Mouse (Mus musculus): ENCODE measurements around the gene Plcxd2. TPM values are rescaled to one million over a fixed set of nuclear protein-coding genes. Genes with fewer than 3 reads are reported as not detected.
A peak's percentile ranks its signal among the peaks of the same experiment; 100 is the strongest.

Gene Plcxd2
- 0.78 TPM in 2 replicates for polyA plus RNA-seq (2014; fragmentation: Nextera tagmentation; extraction: Ambion mirVana)

GRCm38 (mm10) chr16:46010153-46010905, at the start of gene Plcxd2:
Gene Plcxd2, minus strand, starts transcription at chr16:46010218.
- Histone ChIP-seq H3K27ac (ENCODE audit: low read depth) (peak within 1 kb of the TSS; percentile 21), H3K27me3 (ENCODE audit: insufficient read depth, low read length) (no peaks in the 10 kb centered on the region), H3K4me1 (ENCODE audit: insufficient read depth) (0 out of 2 replicates have a peak, but pooled peaks cover 3% of the 10 kb centered on the region), H3K4me3 (ENCODE audit: low read depth, low read length) (peak within 1 kb of the TSS; percentile 58), H3K9ac (peak within 1 kb of the TSS; percentile 65), H3K9me3 (ENCODE audit: low read depth, low read length) (no peaks in the 10 kb centered on the region), H3K4me2 (peak within 1 kb of the TSS; percentile 96), H3K36me3 (ENCODE audit: insufficient read depth) (no peaks in the 10 kb centered on the region)
- ATAC-seq (ENCODE audit: insufficient read depth) (peak; percentile 99), DNase-seq (peak; percentile 98)
- under 1% methylated on average over 39 of the region's 39 CpGs for WGBS
- TF ChIP-seq CTCF (IDR thresholded peaks at IDR 0.05; ENCODE audit: low read depth): peak; percentile 19; the same call in 1 of the 2 replicates

- no peak overlapping the region for H3K4me2 ChIP-seq
- H3K9ac ChIP-seq: no peak overlapping the region
- H3K9me3 ChIP-seq (ENCODE audit: low read depth, low read length): no peaks in the 10 kb centered on the region
- WGBS: 78% methylated on average over 2 of the region's 2 CpGs
- H3K27me3 ChIP-seq (ENCODE audit: insufficient read depth, low read length): no peaks in the 10 kb centered on the region
- no peak for TF ChIP-seq CTCF (IDR thresholded peaks at IDR 0.05; ENCODE audit: low read depth)
- no peak overlapping the region for H3K27ac ChIP-seq (ENCODE audit: low read depth)
- DNase-seq: no peak
- no peaks in the 10 kb centered on the region for H3K36me3 ChIP-seq (ENCODE audit: insufficient read depth)
- no peak overlapping the region for H3K4me3 ChIP-seq (ENCODE audit: low read depth, low read length)
- ATAC-seq (ENCODE audit: insufficient read depth): no peak
- no peaks in the 10 kb centered on the region for H3K4me1 ChIP-seq (ENCODE audit: insufficient read depth)
Observed at GRCm38 (mm10) chr16:46046906-46047305, 36.9 kb upstream of the Plcxd2 start.

- H3K27ac ChIP-seq (ENCODE audit: low read depth): no peak overlapping the region
- H3K4me1 ChIP-seq (ENCODE audit: insufficient read depth): no peaks in the 10 kb centered on the region
- no peak for ATAC-seq (ENCODE audit: insufficient read depth)
- 43% methylated on average over 2 of the region's 2 CpGs for WGBS
- no peaks in the 10 kb centered on the region for H3K27me3 ChIP-seq (ENCODE audit: insufficient read depth, low read length)
- H3K4me3 ChIP-seq (ENCODE audit: low read depth, low read length): no peak overlapping the region
- H3K9ac ChIP-seq: no peak overlapping the region
- no peaks in the 10 kb centered on the region for H3K9me3 ChIP-seq (ENCODE audit: low read depth, low read length)
- no peak for DNase-seq
- no peak overlapping the region for H3K4me2 ChIP-seq
- TF ChIP-seq CTCF (IDR thresholded peaks at IDR 0.05; ENCODE audit: low read depth): no peak
- H3K36me3 ChIP-seq (ENCODE audit: insufficient read depth): no peaks in the 10 kb centered on the region
Observed at GRCm38 (mm10) chr16:46036261-46036660, 26.2 kb upstream of the Plcxd2 start.

- Histone ChIP-seq H3K9ac (no peak overlapping the region), H3K4me1 (ENCODE audit: insufficient read depth) (no peaks in the 10 kb centered on the region), H3K27ac (ENCODE audit: low read depth) (no peak overlapping the region), H3K9me3 (ENCODE audit: low read depth, low read length) (no peaks in the 10 kb centered on the region), H3K36me3 (ENCODE audit: insufficient read depth) (no peaks in the 10 kb centered on the region), H3K4me3 (ENCODE audit: low read depth, low read length) (no peak overlapping the region), H3K27me3 (ENCODE audit: insufficient read depth, low read length) (no peaks in the 10 kb centered on the region), H3K4me2 (no peak overlapping the region)
- no peak for TF ChIP-seq CTCF (IDR thresholded peaks at IDR 0.05; ENCODE audit: low read depth)
- no peak for DNase-seq
- WGBS: 58% methylated on average over 9 of the region's 9 CpGs
- ATAC-seq (ENCODE audit: insufficient read depth): no peak
Observed at GRCm38 (mm10) chr16:46033896-46034295, 23.9 kb upstream of the Plcxd2 start.

GRCm38 (mm10) chr16:46022958-46023491, 13.0 kb upstream of the Plcxd2 start:
- H3K4me3 ChIP-seq (ENCODE audit: low read depth, low read length): no peak overlapping the region
- DNase-seq: no peak
- no peaks in the 10 kb centered on the region for H3K36me3 ChIP-seq (ENCODE audit: insufficient read depth)
- no peaks in the 10 kb centered on the region for H3K27me3 ChIP-seq (ENCODE audit: insufficient read depth, low read length)
- H3K27ac ChIP-seq (ENCODE audit: low read depth): no peak overlapping the region
- H3K9me3 ChIP-seq (ENCODE audit: low read depth, low read length): no peaks in the 10 kb centered on the region
- WGBS: 59% methylated on average over 5 of the region's 5 CpGs
- no peak overlapping the region for H3K9ac ChIP-seq
- ATAC-seq (ENCODE audit: insufficient read depth): peak; percentile 46
- no peak overlapping the region for H3K4me2 ChIP-seq
- no peak for TF ChIP-seq CTCF (IDR thresholded peaks at IDR 0.05; ENCODE audit: low read depth)
- no peaks in the 10 kb centered on the region for H3K4me1 ChIP-seq (ENCODE audit: insufficient read depth)

- H3K4me2 ChIP-seq: no peak overlapping the region
- DNase-seq (peak; percentile 90), ATAC-seq (ENCODE audit: insufficient read depth) (peak; percentile 81)
- H3K4me1 ChIP-seq (ENCODE audit: insufficient read depth): no peaks in the 10 kb centered on the region
- H3K27me3 ChIP-seq (ENCODE audit: insufficient read depth, low read length): no peaks in the 10 kb centered on the region
- H3K27ac ChIP-seq (ENCODE audit: low read depth): no peak overlapping the region
- no peak overlapping the region for H3K9ac ChIP-seq
- peak; percentile 90 for TF ChIP-seq CTCF (IDR thresholded peaks at IDR 0.05; ENCODE audit: low read depth)
- H3K36me3 ChIP-seq (ENCODE audit: insufficient read depth): no peaks in the 10 kb centered on the region
- no peaks in the 10 kb centered on the region for H3K9me3 ChIP-seq (ENCODE audit: low read depth, low read length)
- H3K4me3 ChIP-seq (ENCODE audit: low read depth, low read length): no peak overlapping the region
- WGBS: 47% methylated on average over 5 of the region's 5 CpGs
Observed at GRCm38 (mm10) chr16:46022189-46022928, 12.3 kb upstream of the Plcxd2 start.

GRCm38 (mm10) chr16:46021302-46021701, 11.3 kb upstream of the Plcxd2 start:
- Histone ChIP-seq H3K27ac (ENCODE audit: low read depth) (no peak overlapping the region), H3K4me1 (ENCODE audit: insufficient read depth) (no peaks in the 10 kb centered on the region), H3K27me3 (ENCODE audit: insufficient read depth, low read length) (no peaks in the 10 kb centered on the region), H3K9ac (no peak overlapping the region), H3K4me2 (no peak overlapping the region), H3K9me3 (ENCODE audit: low read depth, low read length) (no peaks in the 10 kb centered on the region), H3K36me3 (ENCODE audit: insufficient read depth) (no peaks in the 10 kb centered on the region), H3K4me3 (ENCODE audit: low read depth, low read length) (no peak overlapping the region)
- DNase-seq: no peak
- WGBS: 84% methylated on average over 2 of the region's 2 CpGs
- TF ChIP-seq CTCF (IDR thresholded peaks at IDR 0.05; ENCODE audit: low read depth): no peak
- ATAC-seq (ENCODE audit: insufficient read depth): no peak
